Mouse (Mus musculus) neural tube, embryonic 12.5 days (tissue): ENCODE measurements around the gene Atg9b. TPM values are rescaled to one million over a fixed set of nuclear protein-coding genes. Genes with fewer than 3 reads are reported as not detected.
A peak's percentile ranks its signal among the peaks of the same experiment; 100 is the strongest.

Source experiments
- ATAC-seq: fragments of 200-750 bp; cut with Nextera tagmentation; 2 replicates; pipeline ENCODE4 v1.8.0; 2017; ENCODE audit warnings: low read depth, mild to moderate bottlenecking, moderate TSS enrichment, moderate library complexity; ENCODE audit not compliant: low FRiP score
- H3K27ac ChIP-seq: fragments of 300-500 bp; sonication (generic); 2 replicates; pipeline ENCODE4 v1.5.1; 2016
- H3K27me3 ChIP-seq: fragments of 300-500 bp; sonication (generic); replicated peaks from 2 replicates; pipeline ENCODE4 v1.6.1; 2016; ENCODE audit warnings: mild to moderate bottlenecking
- H3K36me3 ChIP-seq: fragments of 300-500 bp; sonication (generic); 2 replicates; pipeline ENCODE4 v1.6.1; 2016; ENCODE audit warnings: mild to moderate bottlenecking
- H3K4me1 ChIP-seq: fragments of 300-500 bp; sonication (generic); 2 replicates; pipeline ENCODE4 v1.6.1; 2016
- H3K4me2 ChIP-seq: fragments of 300-500 bp; sonication (generic); replicated peaks from 2 replicates; pipeline ENCODE4 v1.6.1; 2016; ENCODE audit warnings: mild to moderate bottlenecking
- H3K4me3 ChIP-seq: fragments of 300-500 bp; sonication (generic); 2 replicates; pipeline ENCODE4 v1.5.1; 2016
- H3K9ac ChIP-seq: fragments of 300-500 bp; sonication (generic); 2 replicates; pipeline ENCODE4 v1.6.1; 2016; ENCODE audit warnings: mild to moderate bottlenecking
- H3K9me3 ChIP-seq: fragments of 300-500 bp; sonication (generic); 2 replicates; pipeline ENCODE4 v1.6.1; 2016; ENCODE audit warnings: mild to moderate bottlenecking
- WGBS: fragments of 180-500 bp; shearing (Covaris S2); methylation state at CpG from one replicate; pipeline ENCODE4 v1.1.7; 2016; 5-methylcytosine and 5-hydroxymethylcytosine counted together
- polyA plus RNA-seq: library from polyadenylated mRNA; unstranded; fragments of >200 nt; fragmentation: Nextera tagmentation; extraction: Ambion mirVana; gene quantifications from 2 replicates; pipeline ENCODE4 v1.2.1, GENCODE M21; 2016

The Atg9b gene
- polyA plus RNA-seq, 1 experiment from 2014 or later = 0.35 TPM

- peak within 1 kb of the TSS; percentile 86 for H3K4me2 ChIP-seq
- no peaks in the 10 kb centered on the region for H3K9me3 ChIP-seq
- peak within 1 kb of the TSS; percentile 54 for H3K4me3 ChIP-seq
- H3K36me3 ChIP-seq = peaks cover 26% of the 10 kb centered on the region
- peak; percentile 94 for ATAC-seq
- H3K27ac ChIP-seq = peak within 1 kb of the TSS; percentile 81
- H3K4me1 ChIP-seq = peaks cover 50% of the 10 kb centered on the region
- peak within 1 kb of the TSS; percentile 70 for H3K9ac ChIP-seq
- under 1% methylated on average over 46 of the region's 46 CpGs for WGBS
- H3K27me3 ChIP-seq = 0 out of 2 replicates have a peak, but pooled peaks cover 3% of the 10 kb centered on the region
Measured at GRCm38 (mm10) chr5:24423129-24424003, 31.4 kb upstream of the Atg9b start, which contains the start of the genes Cdk5 and Slc4a2. Cdk5 (minus strand) TSS chr5:24423530. Slc4a2 (plus strand) TSS chr5:24423837.

DNA sequence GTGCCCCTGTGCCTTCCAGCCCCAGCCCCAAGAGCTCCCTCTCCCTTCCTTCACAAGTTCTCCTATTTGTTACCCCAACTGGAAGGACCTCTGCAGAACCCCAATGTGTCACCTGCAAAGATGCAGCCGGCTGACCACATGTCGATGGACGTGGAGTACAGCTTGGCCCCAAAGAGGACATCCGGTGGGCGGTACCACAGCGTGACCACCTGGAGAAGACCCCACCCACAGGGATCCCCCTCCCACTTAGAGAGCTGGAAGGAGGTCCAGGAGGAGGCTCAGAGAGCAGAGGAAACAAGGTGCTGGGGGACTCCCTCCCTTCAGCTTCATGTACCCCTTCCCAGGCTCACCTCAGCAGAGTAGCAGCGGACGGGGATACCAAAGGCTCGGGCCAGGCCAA is 28.4 kb upstream of the Atg9b start:
- H3K9ac ChIP-seq = no peak overlapping the region
- WGBS = 89% methylated on average over 9 of the region's 9 CpGs
- peaks cover 26% of the 10 kb centered on the region for H3K36me3 ChIP-seq
- no peak overlapping the region for H3K4me2 ChIP-seq
- no peaks in the 10 kb centered on the region for H3K27me3 ChIP-seq
- ATAC-seq = no peak
- peaks cover 27% of the 10 kb centered on the region for H3K4me1 ChIP-seq
- no peak overlapping the region for H3K27ac ChIP-seq
- H3K9me3 ChIP-seq = no peaks in the 10 kb centered on the region
- no peak overlapping the region for H3K4me3 ChIP-seq

DNA sequence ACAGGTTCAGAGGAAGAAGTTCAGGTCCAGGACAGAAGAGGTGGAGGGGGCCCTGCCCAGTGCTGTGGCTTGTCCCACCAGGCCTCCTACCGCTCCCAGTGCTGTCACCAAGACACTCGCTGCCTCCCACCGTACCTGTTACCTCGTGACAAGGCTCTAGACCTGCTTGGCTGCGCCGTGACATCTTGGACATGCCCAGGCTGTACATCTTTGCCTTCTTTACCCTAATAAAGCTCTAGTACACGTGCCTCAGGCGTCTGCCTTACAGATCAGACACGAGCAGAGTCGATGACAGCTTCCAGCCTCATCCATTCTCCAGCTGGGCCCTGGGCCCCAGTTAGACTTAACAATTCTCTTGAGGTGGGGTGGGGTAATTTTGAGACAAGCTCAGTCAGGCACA is 25.6 kb upstream of the Atg9b start:
- no peaks in the 10 kb centered on the region for H3K9me3 ChIP-seq
- H3K27ac ChIP-seq = no peak overlapping the region
- H3K4me3 ChIP-seq = no peak overlapping the region
- H3K4me2 ChIP-seq = no peak overlapping the region
- peaks cover 26% of the 10 kb centered on the region for H3K36me3 ChIP-seq
- ATAC-seq = no peak
- peaks cover 8% of the 10 kb centered on the region for H3K4me1 ChIP-seq
- 91% methylated on average over 10 of the region's 10 CpGs for WGBS
- no peak overlapping the region for H3K9ac ChIP-seq
- no peaks in the 10 kb centered on the region for H3K27me3 ChIP-seq

GRCm38 (mm10) chr5:24416222-24416736 is 24.3 kb upstream of the Atg9b start:
- H3K4me1 ChIP-seq = peaks cover 6% of the 10 kb centered on the region; the same call in 1 of the 2 replicates
- peaks cover 26% of the 10 kb centered on the region for H3K36me3 ChIP-seq
- H3K27ac ChIP-seq = no peak overlapping the region
- no peak overlapping the region for H3K4me3 ChIP-seq
- WGBS = 3% methylated on average over 21 of the region's 21 CpGs
- peak overlapping the region; percentile 20 for H3K4me2 ChIP-seq
- peak; percentile 67 for ATAC-seq
- no peak overlapping the region for H3K9ac ChIP-seq
- H3K27me3 ChIP-seq = no peaks in the 10 kb centered on the region
- H3K9me3 ChIP-seq = no peaks in the 10 kb centered on the region

- H3K9me3 ChIP-seq = no peaks in the 10 kb centered on the region
- no peak overlapping the region for H3K9ac ChIP-seq
- no peak for ATAC-seq
- H3K4me3 ChIP-seq = no peak overlapping the region
- WGBS = 86% methylated on average over 13 of the region's 13 CpGs
- no peak overlapping the region for H3K4me2 ChIP-seq
- peaks cover 12% of the 10 kb centered on the region; the same call in 1 of the 2 replicates for H3K36me3 ChIP-seq
- H3K27me3 ChIP-seq = no peaks in the 10 kb centered on the region
- no peak overlapping the region for H3K27ac ChIP-seq
- peaks cover 6% of the 10 kb centered on the region; the same call in 1 of the 2 replicates for H3K4me1 ChIP-seq
Measured at GRCm38 (mm10) chr5:24413938-24414337, 22.0 kb upstream of the Atg9b start.

- Histone ChIP-seq H3K9ac (no peak within 1 kb of the TSS), H3K36me3 (0 out of 2 replicates have a peak, but pooled peaks cover 6% of the 10 kb centered on the region), H3K27ac (no peak within 1 kb of the TSS), H3K4me1 (peaks cover 6% of the 10 kb centered on the region; the same call in 1 of the 2 replicates), H3K4me2 (no peak within 1 kb of the TSS), H3K4me3 (no peak within 1 kb of the TSS), H3K9me3 (no peaks in the 10 kb centered on the region), H3K27me3 (no peaks in the 10 kb centered on the region)
- no peak for ATAC-seq
- WGBS = 53% methylated on average over 11 of the region's 11 CpGs
Measured at GRCm38 (mm10) chr5:24413042-24413693, 21.2 kb upstream of the Atg9b start, which contains the start of gene Asic3. Asic3 (plus strand) TSS chr5:24413392.

- H3K27ac ChIP-seq = no peak overlapping the region
Measured at GRCm38 (mm10) chr5:24412063-24412462, 20.1 kb upstream of the Atg9b start.

GRCm38 (mm10) chr5:24409466-24409865 is 17.5 kb upstream of the Atg9b start:
- H3K4me1 ChIP-seq = no peaks in the 10 kb centered on the region
- H3K9me3 ChIP-seq = no peaks in the 10 kb centered on the region
- ATAC-seq = no peak
- H3K9ac ChIP-seq = no peak overlapping the region
- 88% methylated on average over 2 of the region's 2 CpGs for WGBS
- no peak overlapping the region for H3K4me3 ChIP-seq
- no peak overlapping the region for H3K4me2 ChIP-seq
- peaks cover 32% of the 10 kb centered on the region for H3K36me3 ChIP-seq
- no peak overlapping the region for H3K27ac ChIP-seq
- H3K27me3 ChIP-seq = no peaks in the 10 kb centered on the region

More at GRCm38 (mm10) chr5:24412063-24412462, 20.1 kb upstream of the Atg9b start:
- Histone ChIP-seq H3K9me3 (no peaks in the 10 kb centered on the region), H3K27me3 (no peaks in the 10 kb centered on the region), H3K4me1 (peaks cover 6% of the 10 kb centered on the region; the same call in 1 of the 2 replicates), H3K4me3 (no peak overlapping the region), H3K36me3 (peaks cover 11% of the 10 kb centered on the region; the same call in 1 of the 2 replicates), H3K9ac (no peak overlapping the region), H3K4me2 (no peak overlapping the region)
- WGBS = 92% methylated on average over 2 of the region's 2 CpGs
- no peak for ATAC-seq

GRCm38 (mm10) chr5:24408651-24409050 is 16.7 kb upstream of the Atg9b start:
- H3K27ac ChIP-seq = no peak overlapping the region
- H3K9me3 ChIP-seq = no peaks in the 10 kb centered on the region
- H3K4me2 ChIP-seq = no peak overlapping the region
- peaks cover 35% of the 10 kb centered on the region for H3K36me3 ChIP-seq
- H3K27me3 ChIP-seq = no peaks in the 10 kb centered on the region
- H3K9ac ChIP-seq = no peak overlapping the region
- H3K4me1 ChIP-seq = no peaks in the 10 kb centered on the region
- WGBS = 95% methylated on average over 13 of the region's 13 CpGs
- ATAC-seq = no peak
- H3K4me3 ChIP-seq = no peak overlapping the region

DNA sequence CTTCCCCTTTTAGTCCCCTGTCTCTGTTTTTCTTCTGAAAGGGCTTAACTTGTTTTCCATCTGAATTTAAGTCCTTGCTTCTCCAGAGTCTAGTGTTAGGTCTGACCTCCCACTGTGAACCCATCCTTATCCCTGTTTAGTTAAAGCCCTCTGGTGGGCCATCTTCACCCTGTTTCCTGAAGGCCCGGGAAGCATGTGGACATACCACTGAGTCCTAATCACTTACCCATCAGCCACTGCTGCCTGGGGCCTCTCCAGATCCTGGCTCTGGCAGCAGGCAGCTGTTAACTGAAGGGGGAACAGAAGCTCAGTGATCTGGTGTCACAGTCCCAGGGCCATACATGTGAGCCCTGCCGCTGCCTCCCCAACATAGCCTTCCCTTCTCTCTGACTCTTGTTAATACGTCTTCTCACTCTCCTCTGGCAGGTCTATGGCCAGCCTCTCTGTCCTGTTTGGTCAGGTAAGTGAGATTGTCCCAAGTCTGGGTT is 13.5 kb upstream of the Atg9b start:
- WGBS = 77% methylated on average over 3 of the region's 3 CpGs
- Histone ChIP-seq H3K9me3 (no peaks in the 10 kb centered on the region), H3K4me3 (no peak overlapping the region), H3K4me1 (no peaks in the 10 kb centered on the region), H3K9ac (no peak overlapping the region), H3K4me2 (no peak overlapping the region), H3K36me3 (peaks cover 50% of the 10 kb centered on the region), H3K27me3 (no peaks in the 10 kb centered on the region), H3K27ac (no peak overlapping the region)
- ATAC-seq = no peak

- H3K27me3 ChIP-seq = no peaks in the 10 kb centered on the region
- H3K9ac ChIP-seq = no peak overlapping the region
- peaks cover 56% of the 10 kb centered on the region for H3K36me3 ChIP-seq
- H3K4me2 ChIP-seq = no peak overlapping the region
- H3K4me1 ChIP-seq = no peaks in the 10 kb centered on the region
- H3K9me3 ChIP-seq = no peaks in the 10 kb centered on the region
- no peak overlapping the region for H3K27ac ChIP-seq
- no peak overlapping the region for H3K4me3 ChIP-seq
- no peak for ATAC-seq
- 84% methylated on average over 6 of the region's 6 CpGs for WGBS
Measured at GRCm38 (mm10) chr5:24404594-24405360, 12.8 kb upstream of the Atg9b start.
